Mouse (Mus musculus) ES-E14 (cell line): ENCODE measurements around the gene Tmem150b. TPM values are rescaled to one million over a fixed set of nuclear protein-coding genes. Genes with fewer than 3 reads are reported as not detected.

Experiments
- DNase-seq: peaks from one replicate; pipeline ENCODE4 v3.0.0-alpha.2; 2013; ENCODE audit warnings: low read depth, low spot score
- H3K27ac ChIP-seq: 2 replicates; pipeline ENCODE4 v1.5.1; 2012; ENCODE audit warnings: low read depth, mild to moderate bottlenecking, low read length, moderate library complexity, mixed read lengths; ENCODE audit not compliant: poor library complexity, insufficient read depth, severe bottlenecking
- H3K36me3 ChIP-seq: 2 replicates; pipeline ENCODE4 v1.6.1; 2012; ENCODE audit warnings: mild to moderate bottlenecking, low read length, moderate library complexity, mixed read lengths; ENCODE audit not compliant: control insufficient read depth, poor library complexity, insufficient read depth, severe bottlenecking
- H3K4me1 ChIP-seq, 2 experiments: fragments of 150-350 bp in 1 of 2; sonication (generic) in 1 of 2; 2 replicates each; pipeline ENCODE4 v1.6.1; 2012; ENCODE audit warnings: low read length in 2 of 2, mild to moderate bottlenecking in 1 of 2, mixed read lengths in 1 of 2; ENCODE audit not compliant: control insufficient read depth in 2 of 2, insufficient read depth in 2 of 2, poor library complexity in 1 of 2
- H3K4me3 ChIP-seq, 2 experiments: fragments of 150-350 bp in 1 of 2; sonication (generic) in 1 of 2; 2 replicates each; pipeline ENCODE4 v1.5.1; 2012; ENCODE audit warnings: low read length in 2 of 2, low read depth in 1 of 2, mild to moderate bottlenecking in 1 of 2, mixed read lengths in 1 of 2; ENCODE audit not compliant: insufficient read depth in 1 of 2, poor library complexity in 1 of 2, severe bottlenecking in 1 of 2
- H3K9ac ChIP-seq: 2 replicates; pipeline ENCODE4 v1.6.1; 2012; ENCODE audit warnings: low read depth, mild to moderate bottlenecking, low read length, mixed read lengths; ENCODE audit not compliant: poor library complexity, insufficient read depth, severe bottlenecking
- H3K9me3 ChIP-seq: fragments of 150-350 bp; sonication (generic); 2 replicates; pipeline ENCODE4 v1.6.1; 2012; ENCODE audit warnings: low read depth, mild to moderate bottlenecking, low read length; ENCODE audit not compliant: control insufficient read depth, insufficient read depth
- CHD2 ChIP-seq: IDR thresholded peaks from 2 replicates; pipeline ENCODE4 v1.6.1; 2014; ENCODE audit warnings: mild to moderate bottlenecking, low read depth, low read length, inconsistent platforms
- HCFC1 ChIP-seq: IDR thresholded peaks from 2 replicates; pipeline ENCODE4 v1.6.1; 2012; ENCODE audit warnings: low read length, inconsistent platforms, borderline replicate concordance; ENCODE audit not compliant: insufficient read depth
- MAFK ChIP-seq: IDR thresholded peaks from 2 replicates; pipeline ENCODE4 v1.6.1; 2014; ENCODE audit warnings: mild to moderate bottlenecking, low read depth, low read length, inconsistent platforms; ENCODE audit not compliant: insufficient read depth
- ZC3H11A ChIP-seq: IDR thresholded peaks from 2 replicates; pipeline ENCODE4 v1.6.1; 2012; ENCODE audit warnings: low read depth, mild to moderate bottlenecking, inconsistent platforms, low read length, borderline replicate concordance
- ZNF384 ChIP-seq: IDR thresholded peaks from 2 replicates; pipeline ENCODE4 v1.6.1; 2012; ENCODE audit warnings: low read depth, low read length, inconsistent platforms
- in situ Hi-C, 2 experiments: fragments of 600-800 bp; cut with MboI; formaldehyde crosslinking; loops; one replicate each; pipeline ENCODE4 v1.15.1; 2025; ENCODE audit warnings: low sequenced_read_pairs in 2 of 2, inconsistent platforms in 1 of 2; ENCODE audit not compliant: unreplicated experiment in 2 of 2
- total RNA-seq: library from RNA; depleted of rRNA; stranded (reverse); fragments of 300-350 nt; gene quantifications from 2 replicates; pipeline ENCODE4 v1.2.3, GENCODE M21; 2012

The Tmem150b gene
- total RNA-seq, 1 experiment, result 0.94 TPM

DNA sequence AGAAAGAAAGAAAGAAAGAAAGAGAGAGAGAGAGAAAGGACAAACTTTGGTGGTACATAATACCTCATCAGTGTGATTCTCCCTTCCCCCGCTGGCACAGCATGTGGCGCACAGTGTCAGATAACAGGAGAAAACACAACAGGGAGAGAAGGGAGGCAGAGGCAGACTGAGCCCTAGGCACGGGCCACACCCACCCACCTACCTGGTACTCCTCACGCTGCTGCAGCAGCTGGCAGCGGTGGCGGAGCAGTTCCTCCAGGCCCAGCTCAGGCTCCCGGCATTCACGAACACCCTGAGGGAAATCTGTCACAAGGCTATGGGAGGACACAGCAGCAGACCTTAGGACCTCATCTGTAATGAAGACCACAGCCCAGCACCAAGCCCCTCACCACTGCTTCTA, 61.9 kb downstream of the Tmem150b start:
- no peak overlapping the region for H3K4me3 ChIP-seq
- H3K36me3 ChIP-seq, result peaks cover 5% of the 10 kb centered on the region; the same call in 1 of the 2 replicates
- no peaks in the 10 kb centered on the region for H3K9me3 ChIP-seq
- no peak overlapping the region for H3K9ac ChIP-seq
- no peak for DNase-seq
- in situ Hi-C loops, result no loop called here
- no peak overlapping the region; the same call in 1 of the 2 replicates for H3K27ac ChIP-seq
- TF ChIP-seq ZNF384, result no peak
- no peak for TF ChIP-seq HCFC1
- no peak for TF ChIP-seq MAFK
- no peak for TF ChIP-seq CHD2
- no peak for TF ChIP-seq ZC3H11A
- H3K4me1 ChIP-seq, result peaks cover 0 to 11% of the 10 kb centered on the region in 2 experiments; a peak in 2 of 4 replicates

DNA sequence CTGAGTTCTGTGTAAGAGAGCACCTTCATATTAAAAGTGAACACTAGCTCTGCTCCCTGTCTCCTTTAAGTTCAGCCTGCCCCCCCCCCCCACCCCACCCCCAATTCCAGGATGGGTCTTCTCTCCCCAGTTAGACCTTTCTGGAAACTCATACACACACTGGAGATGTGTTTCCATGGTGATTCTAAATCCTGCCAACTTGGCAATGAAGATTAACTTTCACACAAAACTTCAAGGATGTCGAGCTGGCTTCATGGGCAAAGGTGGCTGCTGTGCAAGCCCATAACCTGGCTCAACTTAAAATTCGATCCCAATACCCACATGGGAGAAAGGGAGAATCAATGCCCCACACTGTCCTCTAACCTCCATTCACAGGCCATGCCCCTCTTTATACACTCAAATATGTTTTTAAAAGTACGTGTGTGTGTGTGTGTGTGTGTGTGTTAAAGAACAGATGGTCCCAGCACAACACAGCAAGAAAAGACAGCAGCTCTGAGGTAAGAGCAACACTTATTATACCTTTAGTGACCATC, 65.1 kb downstream of the Tmem150b start:
- no peak for DNase-seq
- no peak for TF ChIP-seq CHD2
- Histone ChIP-seq H3K4me1 (peaks cover 2 to 20% of the 10 kb centered on the region in 2 experiments; a peak in 2 of 4 replicates), H3K9me3 (no peaks in the 10 kb centered on the region), H3K36me3 (peaks cover 3% of the 10 kb centered on the region; the same call in 1 of the 2 replicates), H3K4me3 (peak overlapping the region in 1 of 2 experiments; percentile 88; a peak in 1 of 4 replicates), H3K27ac (no peak overlapping the region), H3K9ac (no peak overlapping the region)
- in situ Hi-C loops, result no loop called here

DNA sequence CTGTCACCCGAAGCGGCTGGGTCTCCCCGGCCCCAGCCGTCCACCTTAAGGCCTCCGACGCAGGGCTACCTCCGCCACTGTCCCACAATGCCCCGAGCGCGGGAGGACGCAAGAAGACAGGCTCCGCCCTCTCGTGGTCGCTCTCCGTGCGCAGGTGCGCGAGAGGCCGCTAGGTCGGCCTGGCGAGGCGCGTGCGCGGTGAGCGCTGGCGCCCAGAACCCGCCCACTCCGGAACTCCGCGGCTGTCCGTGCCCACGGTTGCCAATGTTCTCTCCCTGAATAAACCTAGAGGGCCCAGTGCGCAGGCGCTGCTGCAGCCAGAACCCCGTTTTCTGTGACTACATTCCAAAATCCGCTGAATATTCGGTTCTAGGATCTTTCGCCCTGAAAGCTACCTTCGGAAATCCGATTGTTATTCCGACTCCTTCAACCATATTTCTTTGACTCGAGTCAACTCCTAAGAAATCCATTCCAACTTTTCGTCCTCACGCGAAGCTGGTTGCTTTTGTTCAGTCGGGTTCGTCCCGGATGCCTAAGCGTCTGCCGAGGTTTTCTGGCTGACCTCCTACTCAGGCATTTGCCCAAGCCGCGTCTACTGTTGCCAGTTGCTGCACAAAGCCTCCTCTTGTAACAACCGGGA, 66.0 kb downstream of the Tmem150b start, which contains the start of gene Ppp6r1:
TSS of gene Ppp6r1 (minus strand) at position 108 of the 640 bp plus-strand sequence.
- peak within 1 kb of the TSS; percentile 88 to 93 for H3K4me3 ChIP-seq
- TF ChIP-seq ZC3H11A, result 0 out of 2 replicates have a peak, but pooled peaks have one; percentile 9
- TF ChIP-seq ZNF384, result no peak
- TF ChIP-seq HCFC1, result peak; percentile 63; the same call in 1 of the 2 replicates
- in situ Hi-C loops, result no loop called here
- H3K4me1 ChIP-seq, result peaks cover 2 to 18% of the 10 kb centered on the region in 2 experiments; a peak in 2 of 4 replicates
- no peaks in the 10 kb centered on the region for H3K9me3 ChIP-seq
- DNase-seq, result peak; percentile 80
- H3K27ac ChIP-seq, result peak within 1 kb of the TSS; percentile 67
- H3K9ac ChIP-seq, result peak within 1 kb of the TSS; percentile 94
- 0 out of 2 replicates have a peak, but pooled peaks cover 3% of the 10 kb centered on the region for H3K36me3 ChIP-seq

DNA sequence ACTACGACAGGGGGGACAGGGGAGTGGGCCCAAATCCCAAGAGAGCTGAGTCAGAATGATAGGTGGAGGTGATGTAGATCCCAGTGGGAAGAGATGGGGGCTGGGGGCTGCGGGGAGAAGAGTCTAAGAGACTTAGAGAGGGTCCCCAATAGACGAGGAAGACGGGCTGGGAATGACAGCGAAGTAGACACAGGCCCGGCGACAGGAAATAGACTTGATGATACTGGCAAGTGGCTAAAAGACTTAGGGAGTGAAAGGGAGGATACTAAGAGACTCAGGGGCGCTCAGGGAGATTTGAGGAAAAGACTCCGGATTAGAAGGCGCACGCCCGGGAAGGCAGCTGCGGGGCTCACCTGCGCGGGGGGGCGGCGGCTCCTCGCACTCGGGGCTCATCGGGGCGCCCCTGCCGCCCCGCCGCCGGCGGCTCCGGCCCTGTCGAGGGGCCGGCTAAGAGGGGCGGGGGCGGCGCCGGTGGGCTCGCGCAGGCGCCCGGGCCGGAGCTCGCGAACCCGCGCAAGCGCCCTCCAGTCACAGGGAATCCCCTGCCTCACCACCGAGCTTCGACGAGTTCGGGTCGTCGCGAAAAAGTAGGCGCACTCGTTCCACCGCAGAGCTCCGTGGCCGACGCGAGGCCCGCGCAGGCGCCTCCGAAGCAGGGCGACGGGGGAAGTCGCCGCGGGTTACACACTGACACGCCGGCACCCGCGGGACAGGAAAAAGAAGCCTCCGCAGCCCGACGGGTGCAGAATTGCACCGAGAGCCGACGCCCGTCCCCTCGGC, 66.7 kb downstream of the Tmem150b start:
- Histone ChIP-seq H3K4me3 (peak overlapping the region; percentile 88 to 93), H3K4me1 (peaks cover 2 to 18% of the 10 kb centered on the region in 2 experiments; a peak in 2 of 4 replicates), H3K27ac (peak overlapping the region; percentile 67), H3K36me3 (peaks cover 5% of the 10 kb centered on the region; the same call in 1 of the 2 replicates), H3K9ac (peak overlapping the region; percentile 94), H3K9me3 (no peaks in the 10 kb centered on the region)
- in situ Hi-C loops, result no loop called here
- no peak for DNase-seq
- no peak for TF ChIP-seq CHD2
- TF ChIP-seq ZNF384, result no peak
- TF ChIP-seq ZC3H11A, result no peak
- TF ChIP-seq HCFC1, result no peak; the same call in 1 of the 2 replicates
